Mouse (Mus musculus) adrenal gland (tissue): Measurements from ENCODE around the gene Ecm1.

Experiments
- intact Hi-C: fragments of 180-260 bp; cut with DNase I; formaldehyde crosslinking; loops from one replicate; pipeline ENCODE4 v1.15.1; 2025
- long read RNA-seq, 2 experiments: library from polyadenylated mRNA; unstranded; transcript quantifications; one replicate each; pipeline ENCODE4 v2.0.0; 2020; ENCODE audit warnings: borderline replicate concordance in 1 of 2; ENCODE audit not compliant: insufficient replicate concordance in 1 of 2

The Ecm1 gene
- long read RNA-seq, experiment 1, transcript Ecm1-201 (11 exons, 1,894 nt), result minor isoform, 72 of 457 reads
- long read RNA-seq, experiment 1, transcript Ecm1-202 (11 exons, 1,900 nt), result major isoform, 178 of 457 reads
- long read RNA-seq, experiment 1, partial matches to known transcripts, result 99 of 457 reads
- long read RNA-seq, experiment 1, other reads (novel, unspliced or antisense), result 108 of 457 reads
- long read RNA-seq, experiment 2, transcript Ecm1-201 (11 exons, 1,894 nt), result minor isoform, 67 of 476 reads
- long read RNA-seq, experiment 2, transcript Ecm1-202 (11 exons, 1,900 nt), result major isoform, 144 of 476 reads
- long read RNA-seq, experiment 2, partial matches to known transcripts, result 135 of 476 reads
- long read RNA-seq, experiment 2, other reads (novel, unspliced or antisense), result 128 of 476 reads

- intact Hi-C loops, result loop anchor here (5.0 kb wide), 1 partner anchor 52 kb away; the partner anchor contains the start of gene Adamtsl4
Measured at GRCm38 (mm10) chr3:95739353-95740104, at the start of gene Ecm1. Ecm1 (minus strand) TSS chr3:95739569.

GRCm38 (mm10) chr3:95785501-95785900 lies 46.1 kb upstream of the Ecm1 start:
- intact Hi-C loops, result no loop called here

GRCm38 (mm10) chr3:95771985-95772384 lies 32.6 kb upstream of the Ecm1 start:
- intact Hi-C loops, result loop anchor here (10.0 kb wide), 2 partner anchors 73 to 257 kb away; no protein-coding TSS in a partner anchor

- intact Hi-C loops, result no loop called here
Measured at GRCm38 (mm10) chr3:95765534-95765933, 26.2 kb upstream of the Ecm1 start.

GRCm38 (mm10) chr3:95763811-95764210 lies 24.4 kb upstream of the Ecm1 start:
- intact Hi-C loops, result no loop called here

- intact Hi-C loops, result no loop called here
Measured at GRCm38 (mm10) chr3:95762961-95763360, 23.6 kb upstream of the Ecm1 start.

- intact Hi-C loops, result no loop called here
Measured at GRCm38 (mm10) chr3:95761771-95762170, 22.4 kb upstream of the Ecm1 start.

- intact Hi-C loops, result no loop called here
Measured at GRCm38 (mm10) chr3:95760656-95761055, 21.3 kb upstream of the Ecm1 start.

GRCm38 (mm10) chr3:95760106-95760505 lies 20.7 kb upstream of the Ecm1 start, which contains the start of gene Tars2:
Tars2 (minus strand) TSS chr3:95760206.
- intact Hi-C loops, result no loop called here

- intact Hi-C loops, result loop anchor here (5.0 kb wide), 1 partner anchor 81 kb away; no protein-coding TSS in a partner anchor
Measured at GRCm38 (mm10) chr3:95758467-95759218, 19.3 kb upstream of the Ecm1 start.

GRCm38 (mm10) chr3:95756808-95757207 lies 17.4 kb upstream of the Ecm1 start:
- intact Hi-C loops, result loop anchor here (5.0 kb wide), 1 partner anchor 80 kb away; no protein-coding TSS in a partner anchor

- intact Hi-C loops, result loop anchor here (5.0 kb wide), 1 partner anchor 77 kb away; no protein-coding TSS in a partner anchor
Measured at GRCm38 (mm10) chr3:95754345-95755206, 15.2 kb upstream of the Ecm1 start.

- intact Hi-C loops, result no loop called here
Measured at GRCm38 (mm10) chr3:95752935-95753334, 13.6 kb upstream of the Ecm1 start.

- intact Hi-C loops, result no loop called here
Measured at GRCm38 (mm10) chr3:95740406-95740805, 1.0 kb upstream of the Ecm1 start.

GRCm38 (mm10) chr3:95735071-95735670 lies 4.2 kb downstream of the Ecm1 start:
- intact Hi-C loops, result loop anchor here (5.0 kb wide), 1 partner anchor 48 kb away; the partner anchor contains the start of gene Adamtsl4

- intact Hi-C loops, result no loop called here
Measured at GRCm38 (mm10) chr3:95734092-95734702, 5.2 kb downstream of the Ecm1 start.

GRCm38 (mm10) chr3:95732744-95733521 lies 6.4 kb downstream of the Ecm1 start:
- intact Hi-C loops, result no loop called here

- intact Hi-C loops, result no loop called here
Measured at GRCm38 (mm10) chr3:95732297-95732696, 7.1 kb downstream of the Ecm1 start.

- intact Hi-C loops, result no loop called here
Measured at GRCm38 (mm10) chr3:95731802-95732201, 7.6 kb downstream of the Ecm1 start.
